Mouse (Mus musculus) gastrocnemius, adult 18-20 months (tissue): ENCODE data around the gene Nms. TPM values are rescaled to one million over a fixed set of nuclear protein-coding genes. Genes with fewer than 3 reads are reported as not detected.

ENCODE experiments used
- DNase-seq: peaks from one replicate; pipeline ENCODE4 v3.0.0; 2021; ENCODE audit warnings: low spot score
- total RNA-seq, 2 experiments: library from RNA; stranded (reverse); gene quantifications; 2 replicates each; pipeline ENCODE4 v1.2.3; 2021

Nms gene
- total RNA-seq, 2 experiments from 2014 or later: not detected

GRCm38 (mm10) chr1:38992365-38992764 lies 53.4 kb downstream of the Nms start:
- no peak for DNase-seq

Other genes starting within 250 kb of the Nms start
- under 1 TPM; 0.24 to 0.50 TPM for gene Lonrf2, start 102.4 kb upstream of the Nms start, total RNA-seq
- gene Chst10, start 41.0 kb upstream of the Nms start, total RNA-seq: under 1 TPM; 0.17 to 0.25 TPM
- gene Pdcl3, start 46.5 kb downstream of the Nms start, total RNA-seq: 10 to 100 TPM; 74.6 to 82.2 TPM